Mouse (Mus musculus) lung, adult 10 weeks (tissue): ENCODE results near the gene Arhgap5. TPM values are rescaled to one million over a fixed set of nuclear protein-coding genes. Genes with fewer than 3 reads are reported as not detected.

Experiments
- polyA plus RNA-seq: library from polyadenylated mRNA; stranded (reverse); fragments of 350-450 nt; fragmentation: Illumina TruSeq; extraction: RNeasy Lipid Tissue Mini Kit (QIAGEN cat#74804); gene quantifications from one replicate; pipeline ENCODE4 v1.2.3, GENCODE M21; 2014; ENCODE audit warnings: low read depth, low replicate concordance; ENCODE audit not compliant: insufficient read depth

Gene Arhgap5
- polyA plus RNA-seq = 18.7 TPM

GRCm38 (mm10) chr12:52503456-52504320 is at the start of gene Arhgap5:
TSS of gene Arhgap5 (plus strand) at chr12:52503972.

Other genes starting within 250 kb of the Arhgap5 start
- 0.32 TPM for gene Akap6, start 195.4 kb downstream of the Arhgap5 start, polyA plus RNA-seq